Mouse (Mus musculus): Measurements from ENCODE around the gene Rgs14.

Gene Rgs14

GRCm38 (mm10) chr13:55403935-55404852 is 34.7 kb downstream of the Rgs14 start:
- DNase-seq (ENCODE audit: low spot score in 2 of 2): no peak

GRCm38 (mm10) chr13:55404853-55405782 is 35.6 kb downstream of the Rgs14 start:
- DNase-seq (ENCODE audit: low spot score in 2 of 2): peak; percentile 73 to 88

- peak in 1 of 2 experiments; percentile 47 for DNase-seq (ENCODE audit: low spot score in 2 of 2)
Measured at GRCm38 (mm10) chr13:55405783-55406390, 36.4 kb downstream of the Rgs14 start.

GRCm38 (mm10) chr13:55407341-55407740 is 37.8 kb downstream of the Rgs14 start:
- DNase-seq (ENCODE audit: low spot score in 2 of 2): no peak

GRCm38 (mm10) chr13:55408546-55409120 is 39.1 kb downstream of the Rgs14 start:
- no peak for DNase-seq (ENCODE audit: low spot score in 2 of 2)

- DNase-seq (ENCODE audit: low spot score in 2 of 2): no peak
Measured at GRCm38 (mm10) chr13:55411826-55412225, 42.3 kb downstream of the Rgs14 start.

- DNase-seq (ENCODE audit: low spot score in 2 of 2): peak in 1 of 2 experiments; percentile 36
Measured at GRCm38 (mm10) chr13:55412643-55413307, 43.2 kb downstream of the Rgs14 start.

GRCm38 (mm10) chr13:55413333-55413732 is 43.8 kb downstream of the Rgs14 start:
- peak in 1 of 2 experiments; percentile 51 for DNase-seq (ENCODE audit: low spot score in 2 of 2)

GRCm38 (mm10) chr13:55414743-55415380 is 45.3 kb downstream of the Rgs14 start, which contains the start of gene Pfn3:
Pfn3 (minus strand) TSS chr13:55415232.
- peak in 1 of 2 experiments; percentile 50 for DNase-seq (ENCODE audit: low spot score in 2 of 2)

- DNase-seq (ENCODE audit: low spot score in 2 of 2): peak; percentile 86 to 93
Measured at GRCm38 (mm10) chr13:55418004-55418403, 48.5 kb downstream of the Rgs14 start.

- no peak for DNase-seq (ENCODE audit: low spot score in 2 of 2)
Measured at GRCm38 (mm10) chr13:55419142-55419541, 49.6 kb downstream of the Rgs14 start.

- peak in 1 of 2 experiments; percentile 37 for DNase-seq (ENCODE audit: low spot score in 2 of 2)
Measured at GRCm38 (mm10) chr13:55420018-55420932, 50.7 kb downstream of the Rgs14 start.

GRCm38 (mm10) chr13:55420933-55421800 is 51.6 kb downstream of the Rgs14 start:
- DNase-seq (ENCODE audit: low spot score in 2 of 2): peak; percentile 49 to 78

GRCm38 (mm10) chr13:55426613-55427012 is 57.1 kb downstream of the Rgs14 start, which contains the start of gene F12:
F12 (minus strand) TSS chr13:55426793.
- DNase-seq (ENCODE audit: low spot score in 2 of 2): no peak

- peak in 1 of 2 experiments; percentile 76 for DNase-seq (ENCODE audit: low spot score in 2 of 2)
Measured at GRCm38 (mm10) chr13:55429226-55429888, 59.8 kb downstream of the Rgs14 start.

GRCm38 (mm10) chr13:55430566-55430965 is 61.0 kb downstream of the Rgs14 start:
- DNase-seq (ENCODE audit: low spot score in 2 of 2): no peak

- peak in 1 of 2 experiments; percentile 51 for DNase-seq (ENCODE audit: low spot score in 2 of 2)
Measured at GRCm38 (mm10) chr13:55431889-55432685, 62.6 kb downstream of the Rgs14 start.

Data from spleen, postnatal 10 days (tissue).